Mouse (Mus musculus): Measurements from ENCODE around the gene Atg2b. TPM values are rescaled to one million over a fixed set of nuclear protein-coding genes. Genes with fewer than 3 reads are reported as not detected.

Atg2b gene
- polyA plus RNA-seq, 1 experiment from 2014 or later = 6.4 TPM

- Histone ChIP-seq H3K4me1 (ENCODE audit: insufficient read depth, low read depth, low read length) (no peaks in the 10 kb centered on the region), H3K4me2 (replicated peaks; ENCODE audit: low read depth, low read length) (no peak overlapping the region), H3K27me3 (replicated peaks; ENCODE audit: insufficient read depth, low read length) (no peaks in the 10 kb centered on the region), H3K27ac (ENCODE audit: low read length) (no peak overlapping the region), H3K4me3 (ENCODE audit: low read depth, low read length) (no peak overlapping the region), H3K9ac (replicated peaks; ENCODE audit: low read depth) (no peak overlapping the region), H3K9me3 (ENCODE audit: low read length) (no peaks in the 10 kb centered on the region), H3K36me3 (ENCODE audit: insufficient read depth, low read length) (no peaks in the 10 kb centered on the region)
- TF ChIP-seq CTCF (IDR thresholded peaks at IDR 0.05) (no peak), EP300 (IDR thresholded peaks at IDR 0.05) (no peak)
- ATAC-seq = no peak
- DNase-seq (ENCODE audit: low spot score) = no peak
- WGBS = 71% methylated on average over 11 of the region's 11 CpGs
Observed at GRCm38 (mm10) chr12:105603904-105604303, 81.1 kb downstream of the Atg2b start.

GRCm38 (mm10) chr12:105602581-105603210 lies 82.3 kb downstream of the Atg2b start, which contains the start of gene Bdkrb1:
Bdkrb1 (plus strand) TSS chr12:105603085.
- no peaks in the 10 kb centered on the region for H3K4me1 ChIP-seq (ENCODE audit: insufficient read depth, low read depth, low read length)
- H3K9me3 ChIP-seq (ENCODE audit: low read length) = no peaks in the 10 kb centered on the region
- no peaks in the 10 kb centered on the region for H3K27me3 ChIP-seq (replicated peaks; ENCODE audit: insufficient read depth, low read length)
- H3K4me3 ChIP-seq (ENCODE audit: low read depth, low read length) = no peak within 1 kb of the TSS
- no peak within 1 kb of the TSS for H3K27ac ChIP-seq (ENCODE audit: low read length)
- WGBS = 84% methylated on average over 11 of the region's 11 CpGs
- ATAC-seq (no peak), DNase-seq (ENCODE audit: low spot score) (no peak)
- H3K9ac ChIP-seq (replicated peaks; ENCODE audit: low read depth) = no peak within 1 kb of the TSS
- TF ChIP-seq EP300 (IDR thresholded peaks at IDR 0.05) (no peak), CTCF (IDR thresholded peaks at IDR 0.05) (no peak)
- H3K36me3 ChIP-seq (ENCODE audit: insufficient read depth, low read length) = no peaks in the 10 kb centered on the region
- H3K4me2 ChIP-seq (replicated peaks; ENCODE audit: low read depth, low read length) = no peak within 1 kb of the TSS

GRCm38 (mm10) chr12:105601586-105601985 lies 83.4 kb downstream of the Atg2b start:
- H3K9me3 ChIP-seq (ENCODE audit: low read length) = no peaks in the 10 kb centered on the region
- 35% methylated on average over 6 of the region's 6 CpGs for WGBS
- no peak overlapping the region for H3K9ac ChIP-seq (replicated peaks; ENCODE audit: low read depth)
- H3K4me1 ChIP-seq (ENCODE audit: insufficient read depth, low read depth, low read length) = no peaks in the 10 kb centered on the region
- no peak overlapping the region for H3K27ac ChIP-seq (ENCODE audit: low read length)
- no peak overlapping the region for H3K4me2 ChIP-seq (replicated peaks; ENCODE audit: low read depth, low read length)
- peak; percentile 32 for DNase-seq (ENCODE audit: low spot score)
- H3K36me3 ChIP-seq (ENCODE audit: insufficient read depth, low read length) = no peaks in the 10 kb centered on the region
- ATAC-seq = no peak
- H3K27me3 ChIP-seq (replicated peaks; ENCODE audit: insufficient read depth, low read length) = no peaks in the 10 kb centered on the region
- H3K4me3 ChIP-seq (ENCODE audit: low read depth, low read length) = no peak overlapping the region
- TF ChIP-seq EP300 (IDR thresholded peaks at IDR 0.05) = no peak
- TF ChIP-seq CTCF (IDR thresholded peaks at IDR 0.05) = no peak

GRCm38 (mm10) chr12:105599098-105599497 lies 85.9 kb downstream of the Atg2b start:
- Histone ChIP-seq H3K9ac (replicated peaks; ENCODE audit: low read depth) (no peak overlapping the region), H3K27ac (ENCODE audit: low read length) (no peak overlapping the region), H3K9me3 (ENCODE audit: low read length) (no peaks in the 10 kb centered on the region), H3K4me2 (replicated peaks; ENCODE audit: low read depth, low read length) (no peak overlapping the region), H3K4me1 (ENCODE audit: insufficient read depth, low read depth, low read length) (no peaks in the 10 kb centered on the region), H3K4me3 (ENCODE audit: low read depth, low read length) (no peak overlapping the region), H3K36me3 (ENCODE audit: insufficient read depth, low read length) (no peaks in the 10 kb centered on the region), H3K27me3 (replicated peaks; ENCODE audit: insufficient read depth, low read length) (no peaks in the 10 kb centered on the region)
- no peak for ATAC-seq
- no peak for TF ChIP-seq CTCF (IDR thresholded peaks at IDR 0.05)
- TF ChIP-seq EP300 (IDR thresholded peaks at IDR 0.05) = no peak
- WGBS = 51% methylated on average over 5 of the region's 5 CpGs
- DNase-seq (ENCODE audit: low spot score) = no peak

- ATAC-seq = no peak
Observed at GRCm38 (mm10) chr12:105598503-105598902, 86.5 kb downstream of the Atg2b start.

GRCm38 (mm10) chr12:105597135-105597534 lies 87.9 kb downstream of the Atg2b start:
- no peak overlapping the region for H3K4me2 ChIP-seq (replicated peaks; ENCODE audit: low read depth, low read length)
- H3K9me3 ChIP-seq (ENCODE audit: low read length) = no peaks in the 10 kb centered on the region
- H3K27me3 ChIP-seq (replicated peaks; ENCODE audit: insufficient read depth, low read length) = no peaks in the 10 kb centered on the region
- H3K9ac ChIP-seq (replicated peaks; ENCODE audit: low read depth) = no peak overlapping the region
- WGBS = 84% methylated on average over 8 of the region's 8 CpGs
- H3K4me1 ChIP-seq (ENCODE audit: insufficient read depth, low read depth, low read length) = no peaks in the 10 kb centered on the region
- DNase-seq (ENCODE audit: low spot score) (no peak), ATAC-seq (no peak)
- TF ChIP-seq EP300 (IDR thresholded peaks at IDR 0.05) = no peak
- TF ChIP-seq CTCF (IDR thresholded peaks at IDR 0.05) = no peak
- H3K27ac ChIP-seq (ENCODE audit: low read length) = no peak overlapping the region
- H3K36me3 ChIP-seq (ENCODE audit: insufficient read depth, low read length) = no peaks in the 10 kb centered on the region
- no peak overlapping the region for H3K4me3 ChIP-seq (ENCODE audit: low read depth, low read length)

More at GRCm38 (mm10) chr12:105598503-105598902, 86.5 kb downstream of the Atg2b start:
- Histone ChIP-seq H3K9ac (replicated peaks; ENCODE audit: low read depth) (no peak overlapping the region), H3K27ac (ENCODE audit: low read length) (no peak overlapping the region), H3K27me3 (replicated peaks; ENCODE audit: insufficient read depth, low read length) (no peaks in the 10 kb centered on the region), H3K36me3 (ENCODE audit: insufficient read depth, low read length) (no peaks in the 10 kb centered on the region), H3K4me1 (ENCODE audit: insufficient read depth, low read depth, low read length) (no peaks in the 10 kb centered on the region), H3K4me3 (ENCODE audit: low read depth, low read length) (no peak overlapping the region), H3K4me2 (replicated peaks; ENCODE audit: low read depth, low read length) (no peak overlapping the region), H3K9me3 (ENCODE audit: low read length) (no peaks in the 10 kb centered on the region)
- DNase-seq (ENCODE audit: low spot score) = no peak
- WGBS = 72% methylated on average over 10 of the region's 10 CpGs
- TF ChIP-seq CTCF (IDR thresholded peaks at IDR 0.05) = no peak
- TF ChIP-seq EP300 (IDR thresholded peaks at IDR 0.05) = no peak
